Mouse (Mus musculus): ENCODE data around the gene Ptov1.

DNA sequence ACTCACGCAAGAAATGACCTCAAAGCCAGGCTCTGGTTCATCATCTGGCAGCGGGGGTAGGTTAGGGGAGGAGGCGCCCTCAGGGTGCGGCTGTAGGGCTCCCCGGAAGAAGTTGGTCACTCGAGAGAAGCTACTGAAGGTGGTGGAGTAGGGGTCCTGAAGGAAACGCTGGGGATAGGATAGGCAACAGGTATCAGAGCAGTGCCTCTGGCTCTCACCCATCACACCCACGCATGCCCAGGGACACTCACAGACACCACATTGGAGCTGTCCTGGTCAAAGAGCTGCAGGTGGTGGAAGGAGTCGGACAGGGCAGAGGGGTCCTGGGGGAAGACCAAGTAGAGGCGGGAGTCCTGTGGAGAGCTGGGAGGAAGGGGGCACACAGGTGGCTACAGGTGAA, 24.6 kb downstream of the Ptov1 start:
- TF ChIP-seq CTCF (IDR thresholded peaks at IDR 0.05; ENCODE audit: extremely low read depth, insufficient read length, insufficient replicate concordance, low read depth, low read length) (no peak), POLR2A (IDR thresholded peaks at IDR 0.05; ENCODE audit: low read depth, low read length) (no peak)
